Comparison of ENCODE assay signal across 16 mouse cellular contexts in the genomic region with DNA sequence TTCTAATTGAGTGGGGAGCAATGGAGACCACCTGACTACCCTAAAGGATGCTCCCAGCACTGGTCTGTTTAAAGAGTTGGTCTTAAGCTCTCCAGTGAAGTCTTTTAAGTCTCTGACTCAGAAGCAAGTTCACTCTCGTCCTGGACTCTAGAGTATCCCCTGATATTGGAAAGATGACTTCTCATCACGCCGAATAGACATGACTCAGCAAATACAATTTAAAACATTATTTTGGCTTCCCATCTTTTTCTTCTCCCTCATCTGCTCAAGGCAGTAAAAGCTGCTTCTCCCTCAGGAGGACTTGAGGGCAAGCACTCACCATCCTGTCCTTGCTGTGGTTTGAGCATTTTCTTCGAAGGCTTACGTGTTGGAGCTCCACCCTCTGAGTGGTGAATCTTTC.
"Had no signal": no experiment of that assay in that cellular context is flagged by ENCODE, and none has a peak within 500 bp of the region (broad histone marks: within the 10 kb centered on the region; RNA-seq: fewer than 3 reads in every experiment).

No protein-coding gene starts in this region.

- H3K4me3 ChIP-seq: lung, embryonic 15.5 days; midbrain, embryonic 13.5 days; midbrain, embryonic 15.5 days; neural tube, embryonic 12.5 days; stomach, embryonic 15.5 days had no signal

- H3K27me3 ChIP-seq: lung, embryonic 15.5 days; midbrain, embryonic 13.5 days; midbrain, embryonic 15.5 days; neural tube, embryonic 12.5 days; stomach, embryonic 15.5 days had no signal

- H3K4me1 ChIP-seq: midbrain, embryonic 13.5 days; midbrain, embryonic 15.5 days; neural tube, embryonic 12.5 days had no signal

- H3K9ac ChIP-seq: liver, postnatal 0 days; lung, embryonic 15.5 days; midbrain, embryonic 13.5 days; midbrain, embryonic 15.5 days; neural tube, embryonic 12.5 days; stomach, embryonic 15.5 days had no signal

- ATAC-seq: liver, postnatal 0 days; lung, postnatal 0 days; midbrain, embryonic 13.5 days; midbrain, embryonic 15.5 days had no signal

- H3K36me3 ChIP-seq: lung, embryonic 15.5 days; midbrain, embryonic 13.5 days; midbrain, embryonic 15.5 days; neural tube, embryonic 12.5 days; stomach, embryonic 15.5 days had no signal

- DNase-seq: liver, postnatal 0 days; lung, adult 2 months; lung, postnatal 14 days; lung, postnatal 36 days; right cerebral cortex, postnatal 14 days; thymus, adult 2 months; thymus, postnatal 25 days; thymus, postnatal 4 days had no signal

- H3K9me3 ChIP-seq: lung, embryonic 15.5 days; midbrain, embryonic 13.5 days; midbrain, embryonic 15.5 days; neural tube, embryonic 12.5 days; stomach, embryonic 15.5 days had no signal

- H3K27ac ChIP-seq: lung, embryonic 15.5 days; macrophage; midbrain, embryonic 13.5 days; midbrain, embryonic 15.5 days; neural tube, embryonic 12.5 days; stomach, embryonic 15.5 days; stomach, postnatal 0 days had no signal
